Mouse (Mus musculus): ENCODE measurements around the gene Vsx1.

DNA sequence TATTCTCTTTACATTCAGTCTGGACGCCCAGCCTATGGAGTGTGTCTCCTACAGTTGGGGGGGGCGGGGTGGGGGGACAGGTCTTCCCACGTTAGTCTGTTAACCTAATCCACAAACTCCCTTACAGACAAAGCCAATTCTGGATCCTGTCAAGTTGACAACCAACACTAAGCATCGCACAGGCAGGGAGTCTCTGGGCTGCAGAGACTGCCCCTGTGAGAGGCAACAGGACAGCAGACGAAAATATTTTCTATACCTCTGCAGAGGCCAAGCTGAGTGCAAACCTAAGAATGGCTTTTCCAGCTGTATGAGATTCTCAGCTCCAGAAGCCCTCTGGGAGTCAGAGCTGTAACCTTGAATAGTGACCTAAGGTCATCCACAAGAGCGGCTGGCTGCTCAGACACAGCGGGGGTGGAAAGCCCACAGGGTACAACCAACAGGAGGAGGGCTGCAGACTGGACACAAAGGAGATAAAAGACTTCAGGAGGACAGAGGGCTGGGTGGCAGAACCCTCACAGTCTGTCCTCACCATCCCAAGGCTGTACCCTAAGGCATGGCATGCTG, 38.6 kb downstream of the Vsx1 start:
- TF ChIP-seq CTCF (IDR thresholded peaks at IDR 0.05; ENCODE audit: low read depth, low read length) (no peak), POLR2A (IDR thresholded peaks at IDR 0.05; ENCODE audit: borderline replicate concordance, low read depth, low read length) (no peak)

Measured in bone marrow macrophage, adult 2 months (primary cell).